Mouse (Mus musculus) bone marrow macrophage, adult 2 months (primary cell): ENCODE results near the gene Nxpe3.

Source experiments
- CTCF ChIP-seq: IDR thresholded peaks from 2 replicates; pipeline ENCODE4 v1.5.1; 2012; ENCODE audit warnings: low read depth, mild to moderate bottlenecking, low read length, moderate library complexity
- POLR2A ChIP-seq: IDR thresholded peaks from 2 replicates; pipeline ENCODE4 v1.6.1; 2012; ENCODE audit warnings: mild to moderate bottlenecking, low read depth, low read length, borderline replicate concordance

GRCm38 (mm10) chr16:55890346-55891136 is 4.5 kb downstream of the Nxpe3 start:
- no peak for TF ChIP-seq CTCF
- TF ChIP-seq POLR2A = no peak
